Mouse (Mus musculus): ENCODE measurements around the gene Aldh1a2. TPM values are rescaled to one million over a fixed set of nuclear protein-coding genes. Genes with fewer than 3 reads are reported as not detected.

The Aldh1a2 gene
- polyA plus RNA-seq, 2 experiments, result 0.58 to 0.79 TPM

GRCm38 (mm10) chr9:71216036-71216995 is 727 bp downstream of the Aldh1a2 start:
- Histone ChIP-seq H3K9ac (replicated peaks) (no peak overlapping the region), H3K9me3 (ENCODE audit: control insufficient read depth, low read length) (no peaks in the 10 kb centered on the region), H3K4me2 (ENCODE audit: low read depth) (peak overlapping the region; percentile 45), H3K4me1 (replicated peaks; ENCODE audit: control insufficient read depth in 2 of 2, insufficient read depth in 2 of 2, low read length in 1 of 2) (no peaks in the 10 kb centered on the region), H3K27ac (no peak overlapping the region), H3K27me3 (ENCODE audit: control insufficient read depth, insufficient read depth, low read length) (peaks cover 77% of the 10 kb centered on the region), H3K4me3 (ENCODE audit: insufficient read depth in 1 of 2, low read depth in 2 of 2, low read length in 2 of 2) (peak overlapping the region in 1 of 2 experiments; percentile 42; a peak in 2 of 4 replicates), H3K36me3 (replicated peaks; ENCODE audit: control insufficient read depth, insufficient read depth, low read depth) (no peaks in the 10 kb centered on the region)
- TF ChIP-seq EP300 (IDR thresholded peaks at IDR 0.05; ENCODE audit: low read depth), result no peak
- ATAC-seq (ENCODE audit: insufficient read depth), result no peak
- DNase-seq (ENCODE audit: low read depth in 3 of 3, low spot score in 3 of 3), result no peak
- WGBS (ENCODE audit: insufficient replicate concordance), result 3% methylated on average over 57 of the region's 57 CpGs

- no peak overlapping the region for H3K4me2 ChIP-seq (ENCODE audit: low read depth)
- peaks cover 73% of the 10 kb centered on the region for H3K27me3 ChIP-seq (ENCODE audit: control insufficient read depth, insufficient read depth, low read length)
- H3K9ac ChIP-seq (replicated peaks), result no peak overlapping the region
- no peak overlapping the region for H3K27ac ChIP-seq
- DNase-seq (ENCODE audit: low read depth in 3 of 3, low spot score in 3 of 3), result no peak
- no peaks in the 10 kb centered on the region for H3K36me3 ChIP-seq (replicated peaks; ENCODE audit: control insufficient read depth, insufficient read depth, low read depth)
- H3K4me1 ChIP-seq (replicated peaks; ENCODE audit: control insufficient read depth in 2 of 2, insufficient read depth in 2 of 2, low read length in 1 of 2), result no peaks in the 10 kb centered on the region
- H3K4me3 ChIP-seq (ENCODE audit: insufficient read depth in 1 of 2, low read depth in 2 of 2, low read length in 2 of 2), result no peak overlapping the region
- TF ChIP-seq CTCF (IDR thresholded peaks at IDR 0.05; ENCODE audit: low read depth) (no peak), EP300 (IDR thresholded peaks at IDR 0.05; ENCODE audit: low read depth) (no peak)
- 3% methylated on average over 20 of the region's 20 CpGs for WGBS (ENCODE audit: insufficient replicate concordance)
- no peaks in the 10 kb centered on the region for H3K9me3 ChIP-seq (ENCODE audit: control insufficient read depth, low read length)
- no peak for ATAC-seq (ENCODE audit: insufficient read depth)
These were observed 1.6 kb downstream of the Aldh1a2 start for GRCm38 (mm10) chr9:71216996-71217792.

GRCm38 (mm10) chr9:71217793-71218095 is 2.2 kb downstream of the Aldh1a2 start:
- DNase-seq (ENCODE audit: low read depth in 3 of 3, low spot score in 3 of 3) (no peak), ATAC-seq (ENCODE audit: insufficient read depth) (no peak)
- Histone ChIP-seq H3K27ac (no peak overlapping the region), H3K4me3 (ENCODE audit: insufficient read depth in 1 of 2, low read depth in 2 of 2, low read length in 2 of 2) (no peak overlapping the region), H3K27me3 (ENCODE audit: control insufficient read depth, insufficient read depth, low read length) (peaks cover 73% of the 10 kb centered on the region), H3K9ac (replicated peaks) (no peak overlapping the region), H3K9me3 (ENCODE audit: control insufficient read depth, low read length) (no peaks in the 10 kb centered on the region), H3K4me1 (replicated peaks; ENCODE audit: control insufficient read depth in 2 of 2, insufficient read depth in 2 of 2, low read length in 1 of 2) (no peaks in the 10 kb centered on the region), H3K4me2 (ENCODE audit: low read depth) (no peak overlapping the region), H3K36me3 (replicated peaks; ENCODE audit: control insufficient read depth, insufficient read depth, low read depth) (no peaks in the 10 kb centered on the region)
- TF ChIP-seq CTCF (IDR thresholded peaks at IDR 0.05; ENCODE audit: low read depth), result no peak
- TF ChIP-seq EP300 (IDR thresholded peaks at IDR 0.05; ENCODE audit: low read depth), result no peak
- 21% methylated on average over 5 of the region's 5 CpGs for WGBS (ENCODE audit: insufficient replicate concordance)

GRCm38 (mm10) chr9:71219161-71219560 is 3.6 kb downstream of the Aldh1a2 start:
- peaks cover 61% of the 10 kb centered on the region for H3K27me3 ChIP-seq (ENCODE audit: control insufficient read depth, insufficient read depth, low read length)
- H3K9ac ChIP-seq (replicated peaks), result no peak overlapping the region
- 55% methylated on average over 4 of the region's 4 CpGs for WGBS (ENCODE audit: insufficient replicate concordance)
- no peak for DNase-seq (ENCODE audit: low read depth in 3 of 3, low spot score in 3 of 3)
- no peak overlapping the region for H3K27ac ChIP-seq
- no peak overlapping the region for H3K4me3 ChIP-seq (ENCODE audit: insufficient read depth in 1 of 2, low read depth in 2 of 2, low read length in 2 of 2)
- no peaks in the 10 kb centered on the region for H3K36me3 ChIP-seq (replicated peaks; ENCODE audit: control insufficient read depth, insufficient read depth, low read depth)
- no peaks in the 10 kb centered on the region for H3K4me1 ChIP-seq (replicated peaks; ENCODE audit: control insufficient read depth in 2 of 2, insufficient read depth in 2 of 2, low read length in 1 of 2)
- no peak overlapping the region for H3K4me2 ChIP-seq (ENCODE audit: low read depth)
- TF ChIP-seq CTCF (IDR thresholded peaks at IDR 0.05; ENCODE audit: low read depth) (no peak), EP300 (IDR thresholded peaks at IDR 0.05; ENCODE audit: low read depth) (no peak)
- H3K9me3 ChIP-seq (ENCODE audit: control insufficient read depth, low read length), result no peaks in the 10 kb centered on the region
- no peak for ATAC-seq (ENCODE audit: insufficient read depth)

GRCm38 (mm10) chr9:71220401-71220800 is 4.8 kb downstream of the Aldh1a2 start:
- Histone ChIP-seq H3K9ac (replicated peaks) (no peak overlapping the region), H3K36me3 (replicated peaks; ENCODE audit: control insufficient read depth, insufficient read depth, low read depth) (no peaks in the 10 kb centered on the region), H3K4me3 (ENCODE audit: insufficient read depth in 1 of 2, low read depth in 2 of 2, low read length in 2 of 2) (no peak overlapping the region), H3K4me2 (ENCODE audit: low read depth) (no peak overlapping the region), H3K27ac (no peak overlapping the region), H3K9me3 (ENCODE audit: control insufficient read depth, low read length) (no peaks in the 10 kb centered on the region), H3K4me1 (replicated peaks; ENCODE audit: control insufficient read depth in 2 of 2, insufficient read depth in 2 of 2, low read length in 1 of 2) (no peaks in the 10 kb centered on the region), H3K27me3 (ENCODE audit: control insufficient read depth, insufficient read depth, low read length) (peaks cover 48% of the 10 kb centered on the region)
- 25% methylated on average over 2 of the region's 2 CpGs for WGBS (ENCODE audit: insufficient replicate concordance)
- TF ChIP-seq EP300 (IDR thresholded peaks at IDR 0.05; ENCODE audit: low read depth), result no peak
- TF ChIP-seq CTCF (IDR thresholded peaks at IDR 0.05; ENCODE audit: low read depth), result no peak
- no peak for ATAC-seq (ENCODE audit: insufficient read depth)
- DNase-seq (ENCODE audit: low read depth in 3 of 3, low spot score in 3 of 3), result no peak

Data from liver, embryonic 14.5 days (tissue).